Mouse (Mus musculus) midbrain, embryonic 14.5 days (tissue): ENCODE measurements at regions not wholly inside any gene's neighbourhood (a gene's known extent, or its start where the extent isn't known, plus 50 kb on each side); places are given as distances from the start of the nearest gene placed in this dataset.

ENCODE experiments used
- ATAC-seq: fragments of 200-750 bp; cut with Nextera tagmentation; 2 replicates; pipeline ENCODE4 v1.8.0; 2017; ENCODE audit warnings: moderate number of reproducible peaks, moderate library complexity; ENCODE audit not compliant: low FRiP score, low TSS enrichment
- DNase-seq: peaks from one replicate; pipeline ENCODE4 v3.0.0-alpha.2; 2015
- H3K27ac ChIP-seq: fragments of 300-500 bp; sonication (generic); replicated peaks from 2 replicates; pipeline ENCODE4 v1.5.1; 2014; ENCODE audit warnings: mild to moderate bottlenecking, low read depth, low read length, moderate library complexity
- H3K27me3 ChIP-seq: fragments of 300-500 bp; sonication (generic); 2 replicates; pipeline ENCODE4 v1.6.1; 2014; ENCODE audit warnings: low read length, control low read depth, mixed read lengths; ENCODE audit not compliant: control insufficient read depth, insufficient read depth
- H3K36me3 ChIP-seq: fragments of 300-500 bp; sonication (generic); 2 replicates; pipeline ENCODE4 v1.6.1; 2014; ENCODE audit warnings: low read length, control low read depth; ENCODE audit not compliant: control insufficient read depth, insufficient read depth
- H3K4me1 ChIP-seq: fragments of 300-500 bp; sonication (generic); 2 replicates; pipeline ENCODE4 v1.6.1; 2014; ENCODE audit warnings: mild to moderate bottlenecking, antibody characterized with exemption, low read length, control low read depth; ENCODE audit not compliant: control insufficient read depth, insufficient read depth
- H3K4me2 ChIP-seq: fragments of 300-500 bp; sonication (generic); 2 replicates; pipeline ENCODE4 v1.6.1; 2014; ENCODE audit warnings: mild to moderate bottlenecking, low read length, moderate library complexity
- H3K4me3 ChIP-seq: fragments of 300-500 bp; sonication (generic); replicated peaks from 2 replicates; pipeline ENCODE4 v1.5.1; 2014; ENCODE audit warnings: low read depth, low read length
- H3K9ac ChIP-seq: fragments of 300-500 bp; sonication (generic); replicated peaks from 2 replicates; pipeline ENCODE4 v1.6.1; 2014; ENCODE audit warnings: mild to moderate bottlenecking, low read length, moderate library complexity
- H3K9me3 ChIP-seq: fragments of 300-500 bp; sonication (generic); 2 replicates; pipeline ENCODE4 v1.6.1; 2016; ENCODE audit warnings: low read length, control low read depth, mixed read lengths; ENCODE audit not compliant: control insufficient read depth
- WGBS: fragments of 180-500 bp; shearing (Covaris S2); extraction: QIAGEN DNeasy Blood & Tissue Kit; methylation state at CpG from one replicate; pipeline ENCODE4 v1.1.7; 2014; 5-methylcytosine and 5-hydroxymethylcytosine counted together

- no peak overlapping the region for H3K27ac ChIP-seq
- H3K4me1 ChIP-seq = no peaks in the 10 kb centered on the region
- no peaks in the 10 kb centered on the region for H3K36me3 ChIP-seq
- no peak overlapping the region for H3K9ac ChIP-seq
- 90% methylated on average over 4 of the region's 4 CpGs for WGBS
- ATAC-seq (no peak), DNase-seq (no peak)
- H3K4me2 ChIP-seq = no peak overlapping the region
- H3K9me3 ChIP-seq = no peaks in the 10 kb centered on the region
- no peak overlapping the region for H3K4me3 ChIP-seq
- H3K27me3 ChIP-seq = no peaks in the 10 kb centered on the region
Observed at GRCm38 (mm10) chr11:89834068-89834467, 56.6 kb upstream of the Ankfn1 start.

DNA sequence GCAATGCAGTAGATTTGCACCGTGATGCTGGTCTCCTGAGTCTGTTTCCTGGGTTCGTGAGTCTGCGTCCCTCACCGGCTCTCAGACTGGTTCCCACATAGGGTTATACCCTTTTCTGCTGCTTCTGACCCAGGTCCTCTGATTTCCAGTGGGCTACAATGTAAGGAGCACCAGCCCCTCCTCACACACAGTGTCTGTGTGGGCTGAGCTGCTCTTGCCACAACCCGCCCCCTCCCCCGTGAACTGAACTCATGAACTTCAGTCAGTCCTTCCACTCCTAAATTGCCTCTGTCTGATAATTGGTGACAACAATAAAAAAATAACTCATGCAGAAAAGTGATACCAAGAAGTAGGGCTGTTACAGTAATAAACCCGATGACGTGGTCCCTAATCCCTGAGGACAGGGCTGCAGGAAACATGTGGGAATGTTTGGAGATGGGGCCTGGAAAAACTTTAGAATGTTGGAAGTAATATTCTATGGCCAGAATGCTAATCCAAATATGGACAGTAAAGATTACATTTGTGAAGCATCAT is 54.2 kb upstream of the Ankfn1 start:
- Histone ChIP-seq H3K36me3 (no peaks in the 10 kb centered on the region), H3K9me3 (no peaks in the 10 kb centered on the region), H3K4me1 (no peaks in the 10 kb centered on the region), H3K4me3 (no peak overlapping the region), H3K4me2 (no peak overlapping the region), H3K27me3 (no peaks in the 10 kb centered on the region), H3K27ac (no peak overlapping the region), H3K9ac (no peak overlapping the region)
- no peak for DNase-seq
- no peak for ATAC-seq
- 91% methylated on average over 8 of the region's 8 CpGs for WGBS
